Mouse (Mus musculus) midbrain, embryonic 14.5 days (tissue): Measurements from ENCODE around the gene Speer4c. TPM values are rescaled to one million over a fixed set of nuclear protein-coding genes. Genes with fewer than 3 reads are reported as not detected.
A peak's percentile ranks its signal among the peaks of the same experiment; 100 is the strongest.
"Not testable (repeated sequence)": the region's sequence is repeated elsewhere in the genome, so short reads cannot be mapped to it uniquely, and the experiment has no call there.

ENCODE experiments used
- ATAC-seq: fragments of 200-750 bp; cut with Nextera tagmentation; 2 replicates; pipeline ENCODE4 v1.8.0; 2017; ENCODE audit warnings: moderate number of reproducible peaks, moderate library complexity; ENCODE audit not compliant: low FRiP score, low TSS enrichment
- DNase-seq: peaks from one replicate; pipeline ENCODE4 v3.0.0-alpha.2; 2015
- H3K27ac ChIP-seq: fragments of 300-500 bp; sonication (generic); replicated peaks from 2 replicates; pipeline ENCODE4 v1.5.1; 2014; ENCODE audit warnings: mild to moderate bottlenecking, low read depth, low read length, moderate library complexity
- H3K27me3 ChIP-seq: fragments of 300-500 bp; sonication (generic); 2 replicates; pipeline ENCODE4 v1.6.1; 2014; ENCODE audit warnings: low read length, control low read depth, mixed read lengths; ENCODE audit not compliant: control insufficient read depth, insufficient read depth
- H3K36me3 ChIP-seq: fragments of 300-500 bp; sonication (generic); 2 replicates; pipeline ENCODE4 v1.6.1; 2014; ENCODE audit warnings: low read length, control low read depth; ENCODE audit not compliant: control insufficient read depth, insufficient read depth
- H3K4me1 ChIP-seq: fragments of 300-500 bp; sonication (generic); 2 replicates; pipeline ENCODE4 v1.6.1; 2014; ENCODE audit warnings: mild to moderate bottlenecking, antibody characterized with exemption, low read length, control low read depth; ENCODE audit not compliant: control insufficient read depth, insufficient read depth
- H3K4me2 ChIP-seq: fragments of 300-500 bp; sonication (generic); 2 replicates; pipeline ENCODE4 v1.6.1; 2014; ENCODE audit warnings: mild to moderate bottlenecking, low read length, moderate library complexity
- H3K4me3 ChIP-seq: fragments of 300-500 bp; sonication (generic); replicated peaks from 2 replicates; pipeline ENCODE4 v1.5.1; 2014; ENCODE audit warnings: low read depth, low read length
- H3K9ac ChIP-seq: fragments of 300-500 bp; sonication (generic); replicated peaks from 2 replicates; pipeline ENCODE4 v1.6.1; 2014; ENCODE audit warnings: mild to moderate bottlenecking, low read length, moderate library complexity
- H3K9me3 ChIP-seq: fragments of 300-500 bp; sonication (generic); 2 replicates; pipeline ENCODE4 v1.6.1; 2016; ENCODE audit warnings: low read length, control low read depth, mixed read lengths; ENCODE audit not compliant: control insufficient read depth
- WGBS: fragments of 180-500 bp; shearing (Covaris S2); extraction: QIAGEN DNeasy Blood & Tissue Kit; methylation state at CpG from one replicate; pipeline ENCODE4 v1.1.7; 2014; 5-methylcytosine and 5-hydroxymethylcytosine counted together
- polyA plus RNA-seq: library from polyadenylated mRNA; unstranded; fragments of >200 nt; fragmentation: Nextera tagmentation; extraction: Ambion mirVana; gene quantifications from 2 replicates; pipeline ENCODE4 v1.2.1, GENCODE M21; 2014

The Speer4c gene
- polyA plus RNA-seq, result not detected in 2 replicates

- not testable (repeated sequence) for H3K9ac ChIP-seq, H3K4me1 ChIP-seq, DNase-seq, H3K4me2 ChIP-seq, H3K9me3 ChIP-seq, H3K27me3 ChIP-seq, H3K36me3 ChIP-seq, H3K4me3 ChIP-seq, ATAC-seq, H3K27ac ChIP-seq
Observed at GRCm38 (mm10) chr5:15714171-15714570, at the start of gene Speer4c. TSS of gene Speer4c (minus strand) at chr5:15714271.

- Histone ChIP-seq H3K4me1 (no peaks in the 10 kb centered on the region), H3K9ac (no peak overlapping the region), H3K27ac (no peak overlapping the region), H3K9me3 (no peaks in the 10 kb centered on the region), H3K27me3 (no peaks in the 10 kb centered on the region), H3K36me3 (no peaks in the 10 kb centered on the region), H3K4me2 (no peak overlapping the region), H3K4me3 (no peak overlapping the region)
- WGBS, result 83% methylated on average over 4 of the region's 4 CpGs
- no peak for ATAC-seq
- no peak for DNase-seq
Observed at GRCm38 (mm10) chr5:15747478-15748255, 33.6 kb upstream of the Speer4c start.

GRCm38 (mm10) chr5:15734097-15734867 lies 20.2 kb upstream of the Speer4c start:
- Histone ChIP-seq H3K36me3 (no peaks in the 10 kb centered on the region), H3K27ac (no peak overlapping the region), H3K4me3 (no peak overlapping the region), H3K4me1 (no peaks in the 10 kb centered on the region), H3K27me3 (no peaks in the 10 kb centered on the region), H3K4me2 (no peak overlapping the region), H3K9me3 (no peaks in the 10 kb centered on the region), H3K9ac (no peak overlapping the region)
- DNase-seq, result no peak
- ATAC-seq, result no peak
- WGBS, result 92% methylated on average over 3 of the region's 3 CpGs

- ATAC-seq, H3K4me2 ChIP-seq, H3K27ac ChIP-seq, H3K4me1 ChIP-seq, H3K4me3 ChIP-seq, H3K27me3 ChIP-seq, H3K36me3 ChIP-seq, H3K9me3 ChIP-seq, H3K9ac ChIP-seq: not testable (repeated sequence)
- 25% methylated on average over 5 of the region's 5 CpGs for WGBS
- DNase-seq, result peak; percentile 49
Observed at GRCm38 (mm10) chr5:15702891-15703290, 11.2 kb downstream of the Speer4c start.

- not testable (repeated sequence) for H3K4me2 ChIP-seq, H3K27me3 ChIP-seq, H3K9me3 ChIP-seq, H3K4me1 ChIP-seq, H3K4me3 ChIP-seq, DNase-seq, H3K27ac ChIP-seq, H3K36me3 ChIP-seq, H3K9ac ChIP-seq
- 42% methylated on average over 2 of the region's 2 CpGs for WGBS
- peak; percentile 63 for ATAC-seq
Observed at GRCm38 (mm10) chr5:15697719-15698118, 16.4 kb downstream of the Speer4c start.

- H3K36me3 ChIP-seq, H3K4me2 ChIP-seq, H3K4me3 ChIP-seq, H3K27me3 ChIP-seq, H3K4me1 ChIP-seq, DNase-seq, H3K27ac ChIP-seq, ATAC-seq, H3K9ac ChIP-seq: not testable (repeated sequence)
- peaks cover 13% of the 10 kb centered on the region for H3K9me3 ChIP-seq
- WGBS, result 80% methylated on average over 4 of the region's 4 CpGs
Observed at GRCm38 (mm10) chr5:15691849-15692248, 22.2 kb downstream of the Speer4c start.

- DNase-seq, ATAC-seq, H3K9ac ChIP-seq, H3K4me2 ChIP-seq, H3K4me1 ChIP-seq, H3K36me3 ChIP-seq, H3K27ac ChIP-seq, H3K27me3 ChIP-seq, H3K4me3 ChIP-seq: not testable (repeated sequence)
- 75% methylated on average over 4 of the region's 4 CpGs for WGBS
- peaks cover 16% of the 10 kb centered on the region for H3K9me3 ChIP-seq
Observed at GRCm38 (mm10) chr5:15690822-15691221, 23.2 kb downstream of the Speer4c start.

- not testable (repeated sequence) for H3K27me3 ChIP-seq, H3K4me3 ChIP-seq, H3K27ac ChIP-seq, DNase-seq, H3K36me3 ChIP-seq, H3K4me1 ChIP-seq, H3K4me2 ChIP-seq, H3K9ac ChIP-seq
- peak; percentile 85 for ATAC-seq
- 80% methylated on average over 6 of the region's 6 CpGs for WGBS
- H3K9me3 ChIP-seq, result peaks cover 18% of the 10 kb centered on the region
Observed at GRCm38 (mm10) chr5:15689659-15690213, 24.3 kb downstream of the Speer4c start.
